Mouse (Mus musculus): Measurements from ENCODE around the gene Bach2. TPM values are rescaled to one million over a fixed set of nuclear protein-coding genes. Genes with fewer than 3 reads are reported as not detected.

Gene Bach2
- polyA plus RNA-seq, 1 experiment: 0.11 TPM

DNA sequence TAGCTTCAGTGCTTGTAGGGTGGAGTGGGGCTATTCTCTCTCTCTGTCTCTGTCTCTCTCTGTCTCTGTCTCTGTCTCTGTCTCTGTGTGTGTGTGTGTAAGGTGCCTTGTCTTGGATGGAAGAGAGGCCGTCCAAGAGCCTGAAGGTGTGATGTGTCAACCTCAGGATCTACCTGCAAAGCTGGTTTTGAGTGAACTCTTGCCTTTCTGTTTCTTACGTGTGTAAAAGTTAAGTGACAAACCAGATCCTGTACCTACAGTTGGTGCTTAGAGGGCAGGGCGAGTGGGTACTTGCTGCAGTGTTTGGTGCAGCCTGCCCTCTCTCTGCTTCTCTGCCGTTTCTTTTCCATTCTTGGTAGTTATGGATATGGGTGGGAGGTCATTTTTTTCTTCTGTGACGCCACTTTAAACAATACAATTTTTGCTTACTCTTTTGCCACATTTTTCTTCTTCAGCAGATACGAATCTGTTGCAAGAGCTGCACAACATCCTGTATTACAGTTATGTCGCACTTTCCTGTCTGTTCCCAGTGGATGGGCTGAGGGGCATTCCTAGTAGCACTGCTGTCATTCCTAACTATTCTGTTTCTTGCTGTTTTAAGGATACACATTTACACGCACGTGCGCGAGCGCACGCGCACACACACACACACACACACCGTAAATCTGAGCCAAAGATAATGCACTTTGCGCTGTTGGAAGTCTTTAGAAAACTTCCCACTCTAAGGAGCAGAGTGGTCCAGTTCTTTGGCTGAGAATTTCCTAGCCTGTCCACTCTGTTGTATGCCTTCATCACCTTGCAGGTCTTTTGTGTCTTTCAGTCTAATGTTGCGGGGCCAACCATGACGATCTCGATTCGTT, 24.5 kb downstream of the Bach2 start:
- H3K27me3 ChIP-seq (ENCODE audit: control insufficient read depth, insufficient read depth, insufficient read length): no peaks in the 10 kb centered on the region
- H3K36me3 ChIP-seq (ENCODE audit: control insufficient read depth, insufficient read depth): no peaks in the 10 kb centered on the region
- no peak overlapping the region for H3K4me3 ChIP-seq (ENCODE audit: insufficient read depth, poor library complexity, severe bottlenecking)
- no peak overlapping the region for H3ac ChIP-seq (ENCODE audit: control insufficient read depth, insufficient read length, low read depth)
- H3K79me2 ChIP-seq (ENCODE audit: control insufficient read depth, insufficient read depth): no peaks in the 10 kb centered on the region
- H3K79me3 ChIP-seq (ENCODE audit: low read depth): no peaks in the 10 kb centered on the region
- no peak for TF ChIP-seq FOSL1 (IDR thresholded peaks at IDR 0.05; ENCODE audit: insufficient read depth, low read length, poor library complexity, severe bottlenecking)
- TF ChIP-seq USF1 (IDR thresholded peaks at IDR 0.05; ENCODE audit: low read depth): no peak
- TF ChIP-seq MYOG (IDR thresholded peaks at IDR 0.05; ENCODE audit: control insufficient read depth, extremely low read depth, insufficient read length): no peak
- TF ChIP-seq CEBPB (IDR thresholded peaks at IDR 0.05; ENCODE audit: low read depth): no peak
- no peak for TF ChIP-seq CTCF (IDR thresholded peaks at IDR 0.05; ENCODE audit: control insufficient read depth, insufficient read depth, insufficient read length)
- TF ChIP-seq MAX (IDR thresholded peaks at IDR 0.05): no peak
- no peak for TF ChIP-seq MYOD1 (IDR thresholded peaks at IDR 0.05; ENCODE audit: control insufficient read depth, insufficient read length, low read depth)

DNA sequence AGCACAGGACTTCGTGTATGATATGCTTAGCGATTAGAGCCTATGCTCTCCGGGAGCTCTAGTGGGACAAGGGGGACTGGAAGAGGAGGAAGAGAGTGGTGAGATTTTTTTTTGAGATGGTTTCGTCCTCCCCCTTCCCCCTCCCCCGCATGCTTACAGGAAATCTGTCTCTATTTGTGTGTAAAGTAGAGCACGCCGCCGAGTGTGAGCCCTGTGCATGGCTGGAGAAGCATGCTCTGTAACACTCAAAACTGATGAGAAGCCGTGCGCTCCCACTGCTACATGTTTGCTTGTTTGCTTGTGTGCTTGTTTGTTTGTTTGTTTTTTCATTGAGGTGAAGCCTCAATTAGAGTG, 25.1 kb downstream of the Bach2 start:
- Histone ChIP-seq H3ac (ENCODE audit: control insufficient read depth, insufficient read length, low read depth) (no peak overlapping the region), H3K79me3 (ENCODE audit: low read depth) (no peaks in the 10 kb centered on the region), H3K4me3 (ENCODE audit: insufficient read depth, poor library complexity, severe bottlenecking) (no peak overlapping the region), H3K36me3 (ENCODE audit: control insufficient read depth, insufficient read depth) (no peaks in the 10 kb centered on the region), H3K79me2 (ENCODE audit: control insufficient read depth, insufficient read depth) (no peaks in the 10 kb centered on the region), H3K27me3 (ENCODE audit: control insufficient read depth, insufficient read depth, insufficient read length) (no peaks in the 10 kb centered on the region)
- TF ChIP-seq CTCF (IDR thresholded peaks at IDR 0.05; ENCODE audit: control insufficient read depth, insufficient read depth, insufficient read length) (no peak), FOSL1 (IDR thresholded peaks at IDR 0.05; ENCODE audit: insufficient read depth, low read length, poor library complexity, severe bottlenecking) (no peak)

DNA sequence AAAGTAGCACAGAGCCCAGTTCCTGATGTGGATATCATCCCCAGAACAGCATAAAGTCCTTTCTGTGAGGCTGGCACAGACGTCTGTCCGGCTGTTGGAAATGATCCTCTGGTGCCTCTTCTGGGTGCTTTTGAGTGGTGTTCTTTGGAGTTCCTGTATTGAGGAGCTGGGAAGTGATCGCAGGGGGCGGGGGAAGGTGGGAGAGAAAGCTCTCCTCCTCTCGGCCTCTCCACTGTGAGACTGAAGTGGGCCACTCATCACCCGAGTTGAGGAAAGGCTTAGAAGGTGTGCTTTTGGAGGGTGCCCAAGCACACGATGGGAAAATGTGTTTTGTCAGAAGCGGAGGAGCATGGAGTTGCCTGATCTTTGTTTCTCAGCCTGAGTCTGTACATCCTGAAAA, 26.3 kb downstream of the Bach2 start:
- Histone ChIP-seq H3K27me3 (ENCODE audit: control insufficient read depth, insufficient read depth, insufficient read length) (no peaks in the 10 kb centered on the region), H3K36me3 (ENCODE audit: control insufficient read depth, insufficient read depth) (no peaks in the 10 kb centered on the region), H3ac (ENCODE audit: control insufficient read depth, insufficient read length, low read depth) (no peak overlapping the region), H3K79me2 (ENCODE audit: control insufficient read depth, insufficient read depth) (no peaks in the 10 kb centered on the region), H3K4me3 (ENCODE audit: insufficient read depth, poor library complexity, severe bottlenecking) (no peak overlapping the region), H3K79me3 (ENCODE audit: low read depth) (no peaks in the 10 kb centered on the region)
- TF ChIP-seq USF1 (IDR thresholded peaks at IDR 0.05; ENCODE audit: low read depth): no peak

DNA sequence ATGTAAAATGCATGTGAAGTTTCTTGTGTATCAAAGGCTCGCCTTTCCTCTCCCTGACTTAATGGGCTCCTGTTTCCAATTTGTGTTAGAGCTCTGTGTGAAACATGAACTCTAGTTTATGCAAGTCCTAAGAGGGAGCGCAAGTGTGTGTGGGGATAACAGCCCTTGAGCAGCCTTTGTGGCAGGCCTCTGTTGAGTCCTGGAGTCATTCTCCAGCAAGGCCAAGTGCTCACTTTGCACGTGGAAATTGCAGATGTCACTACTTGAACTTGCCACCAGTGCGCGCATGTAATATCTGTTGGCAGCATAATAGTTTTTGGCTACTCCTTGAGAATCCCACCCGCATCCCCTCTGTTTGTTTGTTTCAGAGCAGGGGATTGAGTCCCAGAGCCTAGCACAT, 28.1 kb downstream of the Bach2 start:
- H3K79me2 ChIP-seq (ENCODE audit: control insufficient read depth, insufficient read depth): no peaks in the 10 kb centered on the region
- no peak overlapping the region for H3K4me3 ChIP-seq (ENCODE audit: insufficient read depth, poor library complexity, severe bottlenecking)
- H3K79me3 ChIP-seq (ENCODE audit: low read depth): no peaks in the 10 kb centered on the region
- H3K27me3 ChIP-seq (ENCODE audit: control insufficient read depth, insufficient read depth, insufficient read length): no peaks in the 10 kb centered on the region
- H3K36me3 ChIP-seq (ENCODE audit: control insufficient read depth, insufficient read depth): no peaks in the 10 kb centered on the region
- no peak overlapping the region for H3ac ChIP-seq (ENCODE audit: control insufficient read depth, insufficient read length, low read depth)
- TF ChIP-seq MYOD1 (IDR thresholded peaks at IDR 0.05; ENCODE audit: control insufficient read depth, insufficient read length, low read depth) (no peak), CTCF (IDR thresholded peaks at IDR 0.05; ENCODE audit: control insufficient read depth, insufficient read depth, insufficient read length) (no peak), MAX (IDR thresholded peaks at IDR 0.05) (no peak), MYOG (IDR thresholded peaks at IDR 0.05; ENCODE audit: control insufficient read depth, extremely low read depth, insufficient read length) (no peak), CEBPB (IDR thresholded peaks at IDR 0.05; ENCODE audit: low read depth) (no peak), USF1 (IDR thresholded peaks at IDR 0.05; ENCODE audit: low read depth) (no peak), FOSL1 (IDR thresholded peaks at IDR 0.05; ENCODE audit: insufficient read depth, low read length, poor library complexity, severe bottlenecking) (no peak)

DNA sequence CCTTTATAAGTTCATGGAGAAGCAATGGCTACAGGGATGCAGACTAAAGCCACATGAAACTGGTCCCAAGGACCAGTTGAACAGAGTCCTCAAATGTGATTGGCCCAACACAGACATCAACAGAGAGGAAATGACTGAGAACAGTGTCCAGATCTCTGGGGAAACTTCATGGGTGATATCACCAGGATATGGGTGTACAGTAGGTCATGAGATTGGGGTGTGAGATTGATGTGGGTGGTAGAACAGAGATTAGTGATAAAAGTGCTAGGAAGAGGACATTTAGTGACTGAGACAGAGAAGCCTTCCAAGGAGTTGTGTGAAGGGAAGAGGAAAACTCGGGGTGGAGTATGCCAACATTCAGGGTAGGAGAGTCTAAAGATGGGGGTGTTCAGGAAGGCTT, 29.4 kb downstream of the Bach2 start:
- no peaks in the 10 kb centered on the region for H3K36me3 ChIP-seq (ENCODE audit: control insufficient read depth, insufficient read depth)
- no peak overlapping the region for H3ac ChIP-seq (ENCODE audit: control insufficient read depth, insufficient read length, low read depth)
- no peaks in the 10 kb centered on the region for H3K79me3 ChIP-seq (ENCODE audit: low read depth)
- TF ChIP-seq MYOD1 (IDR thresholded peaks at IDR 0.05; ENCODE audit: control insufficient read depth, insufficient read length, low read depth) (no peak), USF1 (IDR thresholded peaks at IDR 0.05; ENCODE audit: low read depth) (no peak), CTCF (IDR thresholded peaks at IDR 0.05; ENCODE audit: control insufficient read depth, insufficient read depth, insufficient read length) (no peak), MYOG (IDR thresholded peaks at IDR 0.05; ENCODE audit: control insufficient read depth, extremely low read depth, insufficient read length) (no peak), MAX (IDR thresholded peaks at IDR 0.05) (no peak), FOSL1 (IDR thresholded peaks at IDR 0.05; ENCODE audit: insufficient read depth, low read length, poor library complexity, severe bottlenecking) (no peak), CEBPB (IDR thresholded peaks at IDR 0.05; ENCODE audit: low read depth) (no peak)
- no peaks in the 10 kb centered on the region for H3K27me3 ChIP-seq (ENCODE audit: control insufficient read depth, insufficient read depth, insufficient read length)
- no peak overlapping the region for H3K4me3 ChIP-seq (ENCODE audit: insufficient read depth, poor library complexity, severe bottlenecking)
- H3K79me2 ChIP-seq (ENCODE audit: control insufficient read depth, insufficient read depth): no peaks in the 10 kb centered on the region

DNA sequence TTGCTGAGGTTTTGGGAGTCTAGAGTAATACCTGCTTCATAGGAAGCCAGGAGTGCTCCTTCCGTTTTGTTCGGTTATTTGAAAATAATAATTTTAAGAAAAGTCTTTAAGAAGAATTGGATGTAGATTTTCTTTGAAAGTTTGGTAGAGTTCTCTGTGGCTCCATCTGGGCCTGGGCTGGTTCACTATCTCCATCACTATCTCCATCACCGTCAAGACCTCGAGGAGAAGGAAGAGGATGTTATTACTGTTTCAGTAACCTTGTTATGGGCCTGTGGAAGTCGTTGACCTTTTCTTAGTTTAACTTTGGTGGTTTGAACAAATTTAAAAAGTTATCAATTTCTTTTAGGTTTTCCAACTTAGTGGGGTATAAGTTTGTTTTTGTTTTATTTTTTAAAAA, 33.8 kb downstream of the Bach2 start:
- Histone ChIP-seq H3ac (ENCODE audit: control insufficient read depth, insufficient read length, low read depth) (no peak overlapping the region), H3K79me2 (ENCODE audit: control insufficient read depth, insufficient read depth) (no peaks in the 10 kb centered on the region), H3K36me3 (ENCODE audit: control insufficient read depth, insufficient read depth) (no peaks in the 10 kb centered on the region), H3K4me3 (ENCODE audit: insufficient read depth, poor library complexity, severe bottlenecking) (no peak overlapping the region), H3K79me3 (ENCODE audit: low read depth) (no peaks in the 10 kb centered on the region), H3K27me3 (ENCODE audit: control insufficient read depth, insufficient read depth, insufficient read length) (no peaks in the 10 kb centered on the region)
- no peak for TF ChIP-seq CTCF (IDR thresholded peaks at IDR 0.05; ENCODE audit: control insufficient read depth, insufficient read depth, insufficient read length)
- TF ChIP-seq FOSL1 (IDR thresholded peaks at IDR 0.05; ENCODE audit: insufficient read depth, low read length, poor library complexity, severe bottlenecking): no peak
- TF ChIP-seq CEBPB (IDR thresholded peaks at IDR 0.05; ENCODE audit: low read depth): no peak
- TF ChIP-seq USF1 (IDR thresholded peaks at IDR 0.05; ENCODE audit: low read depth): no peak
- no peak for TF ChIP-seq MAX (IDR thresholded peaks at IDR 0.05)
- TF ChIP-seq MYOG (IDR thresholded peaks at IDR 0.05; ENCODE audit: control insufficient read depth, extremely low read depth, insufficient read length): no peak
- TF ChIP-seq MYOD1 (IDR thresholded peaks at IDR 0.05; ENCODE audit: control insufficient read depth, insufficient read length, low read depth): no peak

Measured in C2C12 (cell line).